Mouse (Mus musculus) heart, embryonic 16.5 days (tissue): ENCODE data around the gene Synpr. TPM values are rescaled to one million over a fixed set of nuclear protein-coding genes. Genes with fewer than 3 reads are reported as not detected.
A peak's percentile ranks its signal among the peaks of the same experiment; 100 is the strongest.

Experiments
- ATAC-seq: fragments of 200-750 bp; cut with Nextera tagmentation; replicated peaks from 2 replicates; pipeline ENCODE4 v1.8.0; 2017; ENCODE audit warnings: moderate number of reproducible peaks; ENCODE audit not compliant: insufficient read depth, low FRiP score; ENCODE audit errors: extremely low read depth
- H3K27ac ChIP-seq: fragments of 300-500 bp; sonication (generic); 2 replicates; pipeline ENCODE4 v1.5.1; 2014; ENCODE audit warnings: mild to moderate bottlenecking, low read length, control low read depth, moderate library complexity
- H3K27me3 ChIP-seq: fragments of 300-500 bp; sonication (generic); 2 replicates; pipeline ENCODE4 v1.6.1; 2014; ENCODE audit warnings: low read length, mixed read lengths; ENCODE audit not compliant: control insufficient read depth, insufficient read depth
- H3K36me3 ChIP-seq: fragments of 300-500 bp; sonication (generic); 2 replicates; pipeline ENCODE4 v1.6.1; 2014; ENCODE audit not compliant: control insufficient read depth, insufficient read depth
- H3K4me1 ChIP-seq: fragments of 300-500 bp; sonication (generic); 2 replicates; pipeline ENCODE4 v1.6.1; 2014; ENCODE audit warnings: low read length, mixed read lengths; ENCODE audit not compliant: control insufficient read depth, insufficient read depth
- H3K4me2 ChIP-seq: fragments of 300-500 bp; sonication (generic); 2 replicates; pipeline ENCODE4 v1.6.1; 2014; ENCODE audit warnings: low read depth, mild to moderate bottlenecking, control low read depth, low read length
- H3K4me3 ChIP-seq: fragments of 300-500 bp; sonication (generic); 2 replicates; pipeline ENCODE4 v1.5.1; 2014; ENCODE audit warnings: mild to moderate bottlenecking, control low read depth, low read length
- H3K9ac ChIP-seq: fragments of 300-500 bp; sonication (generic); 2 replicates; pipeline ENCODE4 v1.6.1; 2014; ENCODE audit warnings: low read length, control low read depth
- H3K9me3 ChIP-seq: fragments of 300-500 bp; sonication (generic); replicated peaks from 2 replicates; pipeline ENCODE4 v1.6.1; 2016; ENCODE audit warnings: low read length; ENCODE audit not compliant: control insufficient read depth
- WGBS: fragments of 180-500 bp; shearing (Covaris S2); extraction: QIAGEN DNeasy Blood & Tissue Kit; methylation state at CpG from one replicate; pipeline ENCODE4 v1.1.7; 2014; 5-methylcytosine and 5-hydroxymethylcytosine counted together
- polyA plus RNA-seq: library from polyadenylated mRNA; unstranded; fragments of >200 nt; fragmentation: Nextera tagmentation; extraction: Ambion mirVana; gene quantifications from 2 replicates; pipeline ENCODE4 v1.2.1, GENCODE M21; 2015

Gene Synpr
- polyA plus RNA-seq, 1 experiment from 2014 or later = 1.9 TPM

GRCm38 (mm10) chr14:13283211-13283610, 1.4 kb upstream of the Synpr start:
- H3K9me3 ChIP-seq = no peaks in the 10 kb centered on the region
- 69% methylated on average over 4 of the region's 4 CpGs for WGBS
- peaks cover 3% of the 10 kb centered on the region; the same call in 1 of the 2 replicates for H3K4me1 ChIP-seq
- H3K27ac ChIP-seq = no peak overlapping the region
- H3K36me3 ChIP-seq = no peaks in the 10 kb centered on the region
- no peak overlapping the region for H3K4me3 ChIP-seq
- no peak overlapping the region for H3K4me2 ChIP-seq
- H3K9ac ChIP-seq = no peak overlapping the region
- ATAC-seq = no peak
- no peaks in the 10 kb centered on the region; the same call in 1 of the 2 replicates for H3K27me3 ChIP-seq

GRCm38 (mm10) chr14:13284845-13285198, 242 bp downstream of the Synpr start:
- H3K27me3 ChIP-seq = no peaks in the 10 kb centered on the region; the same call in 1 of the 2 replicates
- no peak overlapping the region for H3K27ac ChIP-seq
- H3K9ac ChIP-seq = no peak overlapping the region
- H3K4me3 ChIP-seq = peak overlapping the region; percentile 41
- H3K36me3 ChIP-seq = no peaks in the 10 kb centered on the region
- peak overlapping the region; percentile 76 for H3K4me2 ChIP-seq
- H3K9me3 ChIP-seq = no peaks in the 10 kb centered on the region
- ATAC-seq = no peak
- 10% methylated on average over 13 of the region's 13 CpGs for WGBS
- H3K4me1 ChIP-seq = peaks cover 3% of the 10 kb centered on the region; the same call in 1 of the 2 replicates

- no peak for ATAC-seq
- H3K36me3 ChIP-seq = no peaks in the 10 kb centered on the region
- no peak overlapping the region for H3K27ac ChIP-seq
- WGBS = 57% methylated on average over 10 of the region's 10 CpGs
- H3K4me3 ChIP-seq = no peak overlapping the region
- no peaks in the 10 kb centered on the region; the same call in 1 of the 2 replicates for H3K27me3 ChIP-seq
- H3K9me3 ChIP-seq = no peaks in the 10 kb centered on the region
- H3K4me1 ChIP-seq = peaks cover 3% of the 10 kb centered on the region; the same call in 1 of the 2 replicates
- no peak overlapping the region for H3K4me2 ChIP-seq
- H3K9ac ChIP-seq = no peak overlapping the region
Observed at GRCm38 (mm10) chr14:13285341-13286130, 956 bp downstream of the Synpr start.

GRCm38 (mm10) chr14:13294200-13294599, 9.6 kb downstream of the Synpr start:
- ATAC-seq = no peak

GRCm38 (mm10) chr14:13314323-13314722, 29.7 kb downstream of the Synpr start:
- WGBS = 45% methylated on average over 1 of the region's 1 CpGs
- Histone ChIP-seq H3K4me1 (no peaks in the 10 kb centered on the region), H3K27me3 (no peaks in the 10 kb centered on the region), H3K9me3 (no peaks in the 10 kb centered on the region), H3K9ac (no peak overlapping the region), H3K36me3 (no peaks in the 10 kb centered on the region), H3K27ac (no peak overlapping the region), H3K4me3 (no peak overlapping the region), H3K4me2 (no peak overlapping the region)
- ATAC-seq = no peak

More at GRCm38 (mm10) chr14:13294200-13294599, 9.6 kb downstream of the Synpr start:
- Histone ChIP-seq H3K9me3 (no peaks in the 10 kb centered on the region), H3K27me3 (no peaks in the 10 kb centered on the region), H3K36me3 (no peaks in the 10 kb centered on the region), H3K9ac (no peak overlapping the region), H3K4me3 (no peak overlapping the region), H3K4me1 (no peaks in the 10 kb centered on the region), H3K27ac (no peak overlapping the region), H3K4me2 (no peak overlapping the region)
- 63% methylated on average over 3 of the region's 3 CpGs for WGBS

- Histone ChIP-seq H3K27ac (no peak overlapping the region), H3K27me3 (no peaks in the 10 kb centered on the region), H3K4me2 (no peak overlapping the region), H3K4me3 (no peak overlapping the region), H3K9ac (no peak overlapping the region), H3K4me1 (no peaks in the 10 kb centered on the region), H3K9me3 (no peaks in the 10 kb centered on the region), H3K36me3 (no peaks in the 10 kb centered on the region)
- 61% methylated on average over 2 of the region's 2 CpGs for WGBS
- ATAC-seq = no peak
Observed at GRCm38 (mm10) chr14:13328461-13328860, 43.9 kb downstream of the Synpr start.

GRCm38 (mm10) chr14:13332497-13333306, 48.1 kb downstream of the Synpr start:
- Histone ChIP-seq H3K9ac (no peak overlapping the region), H3K4me1 (no peaks in the 10 kb centered on the region), H3K9me3 (no peaks in the 10 kb centered on the region), H3K36me3 (no peaks in the 10 kb centered on the region), H3K27me3 (no peaks in the 10 kb centered on the region), H3K4me2 (no peak overlapping the region), H3K27ac (no peak overlapping the region), H3K4me3 (no peak overlapping the region)
- 50% methylated on average over 10 of the region's 10 CpGs for WGBS
- ATAC-seq = no peak

- 62% methylated on average over 5 of the region's 5 CpGs for WGBS
- Histone ChIP-seq H3K4me3 (no peak overlapping the region), H3K9me3 (no peaks in the 10 kb centered on the region), H3K4me1 (no peaks in the 10 kb centered on the region), H3K27ac (no peak overlapping the region), H3K9ac (no peak overlapping the region), H3K4me2 (no peak overlapping the region), H3K36me3 (no peaks in the 10 kb centered on the region), H3K27me3 (no peaks in the 10 kb centered on the region)
- no peak for ATAC-seq
Observed at GRCm38 (mm10) chr14:13333372-13333771, 48.8 kb downstream of the Synpr start.

- no peak overlapping the region for H3K4me3 ChIP-seq
- no peaks in the 10 kb centered on the region for H3K36me3 ChIP-seq
- H3K27me3 ChIP-seq = no peaks in the 10 kb centered on the region
- H3K9ac ChIP-seq = no peak overlapping the region
- 60% methylated on average over 4 of the region's 4 CpGs for WGBS
- no peak for ATAC-seq
- H3K27ac ChIP-seq = no peak overlapping the region
- H3K9me3 ChIP-seq = no peaks in the 10 kb centered on the region
- H3K4me2 ChIP-seq = no peak overlapping the region
- H3K4me1 ChIP-seq = no peaks in the 10 kb centered on the region
Observed at GRCm38 (mm10) chr14:13336162-13336561, 51.6 kb downstream of the Synpr start.
